Mouse (Mus musculus) myocyte (in vitro differentiated cells): Measurements from ENCODE around the gene Rnd2.

Experiments
- E2F4 ChIP-seq: IDR thresholded peaks from one replicate; pipeline ENCODE4 v1.6.1; 2011; ENCODE audit warnings: mild to moderate bottlenecking, control low read depth, moderate library complexity; ENCODE audit not compliant: insufficient read depth
- MAX ChIP-seq: IDR thresholded peaks from one replicate; pipeline ENCODE4 v1.6.1; 2011; ENCODE audit warnings: low read depth, mild to moderate bottlenecking, control low read depth
- MYOD1 ChIP-seq, 3 experiments: IDR thresholded peaks; one replicate each; pipeline ENCODE4 v1.6.1; 2011; ENCODE audit warnings: control low read depth in 2 of 3, low read depth in 2 of 3, mild to moderate bottlenecking in 2 of 3, moderate library complexity in 1 of 3; ENCODE audit not compliant: insufficient read length in 2 of 3, control insufficient read depth in 1 of 3
- MYOG ChIP-seq, 3 experiments: IDR thresholded peaks; one replicate each; pipeline ENCODE4 v1.6.1; 2011; ENCODE audit warnings: control low read depth in 2 of 3, low read depth in 2 of 3, mild to moderate bottlenecking in 2 of 3; ENCODE audit not compliant: insufficient read length in 2 of 3, control insufficient read depth in 1 of 3, insufficient read depth in 1 of 3
- POLR2A ChIP-seq: IDR thresholded peaks from one replicate; pipeline ENCODE4 v1.6.1; 2011; ENCODE audit warnings: low read depth, mild to moderate bottlenecking, control low read depth, moderate library complexity; ENCODE audit not compliant: insufficient read length
- POLR2AphosphoS2 ChIP-seq: IDR thresholded peaks from one replicate; pipeline ENCODE4 v1.6.1; 2011; ENCODE audit warnings: low read depth, control low read depth; ENCODE audit not compliant: insufficient read length
- TCF12 ChIP-seq: IDR thresholded peaks from one replicate; pipeline ENCODE4 v1.6.1; 2011; ENCODE audit warnings: mild to moderate bottlenecking, control low read depth; ENCODE audit not compliant: poor library complexity, insufficient read depth, severe bottlenecking
- TCF3 ChIP-seq: IDR thresholded peaks from one replicate; pipeline ENCODE4 v1.6.1; 2011; ENCODE audit warnings: low read depth, control low read depth; ENCODE audit not compliant: insufficient read length

- TF ChIP-seq POLR2A, result no peak
- TF ChIP-seq MAX, result no peak
- TF ChIP-seq MYOG (IDR thresholded peaks at IDR 0.05; ENCODE audit: control insufficient read depth in 1 of 3, insufficient read depth in 1 of 3, insufficient read length in 2 of 3, low read depth in 2 of 3), result no peak
- no peak for TF ChIP-seq TCF12
- no peak for TF ChIP-seq E2F4
- TF ChIP-seq POLR2AphosphoS2, result no peak
- no peak for TF ChIP-seq TCF3
- TF ChIP-seq MYOD1 (IDR thresholded peaks at IDR 0.05; ENCODE audit: control insufficient read depth in 1 of 3, insufficient read length in 2 of 3, low read depth in 2 of 3), result no peak
These were observed 44.7 kb upstream of the Rnd2 start for GRCm38 (mm10) chr11:101420148-101420547.
